Mouse (Mus musculus) spleen, embryonic (tissue): Measurements from ENCODE around the gene Cstf1.

Source experiments
- CTCF ChIA-PET: fragments of 350-600 bp; sonication (Branson Sonifier 250); formaldehyde crosslinking; loops from one replicate; lab custom pipeline; 2022; lab: Charles Lee

Cstf1 gene

DNA sequence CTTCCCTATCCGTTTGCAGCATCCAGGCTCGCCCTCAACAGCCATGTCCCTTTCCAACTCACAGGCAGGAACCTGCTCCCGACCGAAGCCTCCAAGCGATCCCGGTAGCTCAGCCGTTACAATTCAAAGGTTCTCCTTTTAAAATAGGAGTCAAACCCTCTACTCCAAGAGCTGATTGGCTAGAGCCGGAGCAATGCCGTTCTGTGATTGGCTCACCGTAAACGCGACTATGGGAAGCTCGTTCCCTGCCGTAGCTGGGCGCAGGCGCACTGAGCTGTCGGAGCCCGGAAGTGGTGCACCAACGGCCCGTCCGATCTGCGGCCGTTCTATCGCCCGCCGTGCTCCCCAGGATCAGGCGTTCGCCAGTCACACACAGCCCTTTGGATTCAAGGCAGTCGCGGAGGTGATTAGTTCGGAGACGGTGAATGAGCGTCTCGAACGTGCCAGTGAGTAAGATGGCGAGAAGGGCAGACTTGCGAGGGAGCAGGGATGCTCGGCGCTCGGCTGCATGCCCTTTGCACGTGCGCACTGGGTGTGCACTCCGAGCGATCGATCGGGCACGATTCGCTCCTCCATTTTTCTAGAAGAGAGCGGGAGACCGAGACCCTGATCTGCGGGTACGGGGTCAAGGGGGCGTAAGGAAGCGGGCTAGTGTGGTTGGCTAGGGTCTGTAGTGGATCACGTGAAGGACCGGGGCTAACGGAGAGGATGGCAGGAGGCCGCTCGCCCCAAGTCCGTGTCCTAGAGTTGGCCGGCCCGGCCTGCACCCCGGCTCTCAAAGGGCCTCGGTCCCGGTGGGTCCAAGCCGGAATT is at the start of gene Cstf1, which contains the start of gene Aurka:
Gene Cstf1, plus strand, starts transcription at position 271 of the 813 bp plus-strand sequence.
Gene Aurka, minus strand, starts transcription at position 125 of the 813 bp plus-strand sequence.
- CTCF ChIA-PET = interaction anchor here (0.5 to 0.7 kb wide), 3 partner anchors 25 to 1706 kb away, joined by 3 read pairs; no protein-coding TSS in a partner anchor

DNA sequence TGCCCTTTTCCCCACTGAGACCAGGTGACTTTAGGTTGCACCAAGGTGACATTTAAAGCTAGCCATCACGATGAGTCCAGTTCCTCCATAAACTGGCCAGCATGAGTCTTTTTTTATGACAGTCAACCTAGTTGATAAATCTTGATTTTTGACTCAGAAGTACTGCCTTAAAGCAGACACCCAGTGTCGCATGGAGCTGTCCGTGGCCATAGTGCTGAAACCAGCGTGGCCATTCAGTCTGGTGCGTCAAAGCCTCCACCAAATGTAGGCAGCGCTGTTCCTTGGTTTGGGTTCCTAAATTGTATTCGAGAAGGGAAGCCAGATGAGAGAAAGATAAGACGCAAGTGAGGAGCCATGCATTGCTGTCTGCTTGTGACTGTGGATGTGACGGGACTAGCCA is 49.6 kb upstream of the Cstf1 start:
- CTCF ChIA-PET = interaction anchor here (0.6 kb wide), 1 partner anchor 32 kb away, joined by 9 read pairs; no protein-coding TSS in a partner anchor

DNA sequence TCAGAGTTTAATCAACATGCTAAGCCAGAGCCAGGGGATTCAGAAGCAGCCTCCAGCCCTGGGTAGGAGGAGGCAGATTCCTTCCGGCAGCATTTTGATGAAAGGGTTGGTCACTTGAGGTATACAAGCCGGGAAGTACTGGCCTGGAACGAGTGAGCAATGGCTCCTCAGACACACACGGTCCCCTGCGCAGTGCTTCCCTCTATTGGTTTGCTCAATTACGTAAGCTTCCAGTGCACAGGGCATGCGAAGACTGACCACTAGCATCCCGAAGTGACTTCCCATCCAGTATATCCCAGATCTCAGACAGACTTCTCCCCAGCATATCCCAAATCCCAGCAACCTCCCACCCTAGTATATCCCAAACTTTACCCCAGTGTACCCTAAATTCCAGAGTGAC is 42.2 kb upstream of the Cstf1 start:
- CTCF ChIA-PET = no interaction called here

DNA sequence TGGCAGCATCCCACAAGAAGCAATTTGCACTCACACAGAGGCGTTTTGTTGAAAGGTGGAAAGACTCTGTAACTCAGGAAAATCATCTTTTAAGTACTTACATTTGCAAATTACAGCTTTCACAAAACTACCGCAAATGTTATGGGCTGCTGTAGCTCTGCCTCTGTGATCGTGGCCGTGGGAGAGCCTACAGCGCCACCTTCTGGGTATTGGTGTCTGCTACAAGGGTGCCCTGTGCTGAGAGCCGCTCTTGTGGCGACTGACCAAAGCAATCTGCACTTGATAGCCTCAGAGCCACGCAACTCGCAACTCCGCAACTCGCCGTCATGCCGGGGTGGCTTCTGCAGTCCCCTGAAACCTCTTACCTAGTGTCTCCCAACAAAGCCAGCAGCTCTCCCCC is 41.3 kb upstream of the Cstf1 start:
- CTCF ChIA-PET = no interaction called here

DNA sequence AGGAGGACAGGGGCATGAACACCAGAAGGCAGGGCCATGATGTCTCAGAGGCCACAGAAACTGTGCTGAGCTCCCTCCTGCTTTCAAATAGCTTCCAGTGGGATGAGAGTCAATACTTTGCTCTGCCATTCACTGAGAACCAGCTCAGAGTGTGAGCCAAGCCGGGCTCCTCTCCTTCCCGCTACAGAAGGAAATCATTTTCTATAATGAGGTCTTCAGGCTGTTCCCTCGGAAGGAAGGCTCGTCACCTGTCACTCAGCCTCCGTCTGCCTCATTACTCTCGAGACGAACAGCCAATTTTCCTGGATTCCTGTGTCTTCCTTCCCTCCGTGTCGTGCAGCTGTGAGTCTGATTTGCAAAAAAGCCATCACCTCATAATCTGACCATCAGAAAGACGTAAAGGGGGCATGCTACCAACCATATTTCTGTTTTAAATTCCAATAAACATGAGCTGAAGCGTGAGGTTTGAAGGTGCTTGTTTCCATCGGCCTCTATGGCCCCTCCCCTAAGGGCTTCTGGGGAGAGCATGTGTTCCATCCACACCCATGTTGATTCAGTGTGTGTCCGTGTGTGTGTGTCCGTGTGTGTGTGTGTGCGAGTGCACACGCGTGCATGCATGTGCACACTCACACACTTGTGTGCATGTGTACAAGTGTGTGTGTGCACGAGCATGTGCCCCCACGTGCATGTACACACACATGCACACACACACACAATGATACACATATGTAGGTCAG is 32.1 kb upstream of the Cstf1 start:
- CTCF ChIA-PET = no interaction called here

DNA sequence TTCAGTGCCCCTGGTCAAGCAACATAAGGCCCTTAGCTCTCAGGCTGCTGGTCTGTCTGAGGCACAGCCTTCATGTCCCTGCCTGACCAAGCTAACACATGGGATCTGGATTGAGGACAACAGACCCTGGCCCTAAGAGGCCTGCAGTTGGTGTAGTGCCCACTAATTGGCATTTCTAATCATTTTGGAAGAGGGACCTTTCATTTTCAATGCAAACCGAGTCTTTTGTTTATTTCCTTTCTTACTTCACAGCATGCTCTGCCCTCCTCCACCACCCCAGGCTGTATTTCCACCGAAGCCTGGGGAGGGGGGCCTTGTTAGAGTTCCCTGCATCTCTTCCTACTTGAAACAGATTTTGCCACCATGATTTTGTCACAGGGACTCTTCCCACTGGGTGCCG is 29.5 kb upstream of the Cstf1 start:
- CTCF ChIA-PET = no interaction called here

DNA sequence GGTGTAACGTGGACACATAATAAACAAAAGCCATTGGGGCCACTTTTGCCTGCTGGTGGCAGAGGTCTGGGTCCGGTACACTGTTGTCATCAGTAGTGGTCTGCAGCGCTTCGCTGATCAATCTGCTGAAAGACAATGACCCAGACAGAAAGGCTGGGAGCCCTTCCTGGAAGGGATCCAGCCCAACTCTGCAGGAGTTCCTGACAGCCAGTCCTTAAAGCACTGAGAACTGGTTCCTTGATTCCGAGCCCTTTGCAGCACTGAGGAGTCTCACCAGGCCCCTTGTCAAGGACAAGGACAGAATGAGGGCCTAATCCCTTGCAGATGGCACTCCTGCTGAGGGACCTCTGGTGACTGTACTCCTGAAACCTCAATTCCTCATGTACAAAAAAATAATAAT is 28.9 kb upstream of the Cstf1 start:
- CTCF ChIA-PET = no interaction called here

DNA sequence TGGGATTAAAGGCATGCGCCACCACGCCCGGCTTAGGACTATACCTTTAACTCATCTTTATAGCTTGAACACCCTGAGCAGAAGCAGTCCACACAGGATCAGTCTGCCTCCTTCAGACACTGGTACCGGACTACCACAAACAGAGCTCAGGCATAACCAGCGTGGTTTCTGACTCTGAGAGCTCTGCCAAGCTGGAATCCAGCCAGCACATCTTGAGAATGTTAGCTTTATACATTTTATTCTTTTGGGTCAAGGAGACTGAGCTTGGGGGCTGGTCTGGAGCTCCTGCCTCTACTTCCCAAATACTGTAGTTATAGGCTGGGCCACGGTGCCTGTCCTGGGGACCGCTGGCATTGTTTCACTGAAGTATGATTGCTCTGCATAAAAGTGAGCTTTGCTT is 26.7 kb upstream of the Cstf1 start:
- CTCF ChIA-PET = no interaction called here

DNA sequence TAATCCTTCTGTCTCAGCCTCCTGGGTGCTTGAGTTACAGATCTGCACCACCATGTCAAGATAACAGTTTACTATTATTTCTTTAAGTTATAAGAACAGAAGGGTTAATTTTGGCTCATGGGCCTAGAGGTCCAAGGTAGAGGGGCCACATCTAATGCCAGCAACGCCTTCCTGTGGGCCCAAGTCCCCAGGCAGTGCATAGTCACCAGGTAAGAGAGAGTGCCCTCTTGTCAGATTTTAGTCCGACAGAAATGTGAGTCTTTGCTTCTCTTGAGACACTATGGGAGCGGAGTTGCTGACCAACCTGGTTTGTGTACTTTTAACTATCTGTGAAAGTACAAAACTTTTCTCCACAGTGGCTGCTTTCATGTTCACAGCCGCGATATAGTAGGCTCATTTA is 25.8 kb upstream of the Cstf1 start:
- CTCF ChIA-PET = no interaction called here

DNA sequence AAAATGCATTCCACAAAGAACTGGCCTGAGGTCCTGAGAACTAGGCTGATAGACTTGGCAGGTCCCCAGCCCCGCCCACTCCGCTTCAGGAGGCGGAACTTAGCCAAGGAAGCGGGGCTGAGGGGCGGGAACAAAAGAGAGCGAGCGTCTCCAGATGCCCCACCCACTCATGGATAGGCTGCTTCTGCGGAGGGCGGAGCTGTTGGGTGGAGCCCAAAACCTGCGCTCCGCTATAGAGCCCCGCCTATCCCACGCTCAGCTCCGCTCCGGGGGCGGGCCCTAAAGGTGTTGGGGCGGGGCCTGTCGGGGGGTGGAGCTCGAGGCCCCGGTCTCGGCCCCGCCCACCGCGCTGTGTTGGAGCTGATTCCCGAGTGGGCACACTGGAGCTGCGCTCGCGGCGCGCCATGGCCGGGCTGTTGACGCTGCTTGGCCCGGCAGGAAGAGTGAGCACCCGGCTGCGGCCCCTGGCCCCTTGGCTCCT is 25.2 kb upstream of the Cstf1 start, which contains the start of gene Fam210b:
Gene Fam210b, plus strand, starts transcription at position 308 of the 481 bp plus-strand sequence.
- CTCF ChIA-PET = no interaction called here

DNA sequence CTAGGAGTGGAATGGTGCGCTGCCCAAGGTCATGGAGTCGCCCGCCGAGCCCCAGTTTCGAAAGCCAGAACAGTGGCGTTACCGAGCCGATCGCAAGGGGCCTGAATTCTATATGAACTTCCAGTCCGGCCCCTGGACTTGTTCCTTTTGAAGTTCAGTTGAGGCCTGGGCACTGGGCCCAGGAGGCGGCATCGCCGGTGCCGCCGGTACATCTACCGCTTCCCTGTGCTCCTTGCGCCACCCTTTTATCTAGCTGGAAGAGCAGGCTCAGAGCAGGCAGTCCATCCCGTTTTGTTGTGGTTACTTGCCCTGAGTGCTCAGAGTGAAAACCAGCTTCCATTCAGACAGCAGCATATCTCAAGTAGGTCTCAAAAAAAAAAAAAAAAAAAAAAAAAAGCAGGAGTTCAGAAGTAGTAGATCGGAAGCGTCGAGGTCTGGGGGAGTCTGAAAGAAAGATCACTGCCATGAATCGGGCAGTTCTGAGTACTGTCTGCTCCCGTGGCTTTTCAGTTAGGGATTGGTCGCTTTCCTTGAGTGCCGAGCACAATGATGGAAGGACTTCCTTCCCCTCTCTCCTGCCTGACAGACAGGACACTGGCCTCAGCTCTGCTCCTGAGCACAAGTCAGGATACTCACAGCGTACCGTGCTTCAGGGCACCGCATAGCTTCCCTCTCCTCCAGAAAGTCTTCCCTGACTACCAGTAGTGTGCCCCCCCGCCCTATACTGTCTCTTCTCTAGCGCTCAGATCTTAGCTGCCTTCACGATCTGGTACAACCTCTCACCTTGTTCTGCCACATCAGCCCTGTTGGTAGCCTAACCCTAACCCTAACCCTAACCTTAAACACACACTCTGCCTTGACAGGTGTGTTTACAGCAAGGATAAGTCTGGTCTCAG is 24.2 kb upstream of the Cstf1 start:
- CTCF ChIA-PET = interaction anchor here (0.6 kb wide), 2 partner anchors 25 to 52 kb away, joined by 3 to 4 read pairs; no protein-coding TSS in a partner anchor

DNA sequence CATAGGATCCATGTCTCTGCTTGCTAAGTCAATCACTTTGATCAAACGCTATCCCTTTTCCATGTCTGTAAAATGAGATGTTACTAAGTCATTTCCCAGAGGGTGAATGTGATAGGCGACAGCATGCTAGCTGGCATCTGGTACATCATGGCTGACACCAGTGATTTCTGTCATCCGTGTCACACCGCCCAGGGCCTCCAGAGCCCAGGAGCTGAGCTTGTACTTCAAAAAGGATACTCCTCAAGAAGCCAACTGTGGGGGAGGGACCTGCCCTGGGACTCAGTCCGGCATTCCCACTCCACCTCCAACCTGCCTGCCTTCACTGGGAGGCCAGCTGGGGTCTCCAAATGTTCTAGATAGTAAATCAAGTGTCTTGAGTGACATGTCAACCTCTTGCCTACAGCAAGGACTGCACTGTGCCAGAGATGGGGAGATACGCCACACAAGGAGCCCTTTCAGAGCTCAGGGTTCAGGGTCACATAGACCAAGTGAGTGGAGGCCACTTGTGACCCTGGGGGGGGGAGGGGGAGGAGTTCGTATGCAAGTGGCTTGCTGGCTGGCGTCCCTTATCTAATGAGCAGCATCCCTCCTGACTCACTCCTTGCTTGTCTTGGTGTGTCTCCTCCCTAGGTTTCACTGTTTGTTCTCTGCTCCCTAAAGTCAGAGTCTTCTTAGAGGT is 23.4 kb upstream of the Cstf1 start:
- CTCF ChIA-PET = no interaction called here

DNA sequence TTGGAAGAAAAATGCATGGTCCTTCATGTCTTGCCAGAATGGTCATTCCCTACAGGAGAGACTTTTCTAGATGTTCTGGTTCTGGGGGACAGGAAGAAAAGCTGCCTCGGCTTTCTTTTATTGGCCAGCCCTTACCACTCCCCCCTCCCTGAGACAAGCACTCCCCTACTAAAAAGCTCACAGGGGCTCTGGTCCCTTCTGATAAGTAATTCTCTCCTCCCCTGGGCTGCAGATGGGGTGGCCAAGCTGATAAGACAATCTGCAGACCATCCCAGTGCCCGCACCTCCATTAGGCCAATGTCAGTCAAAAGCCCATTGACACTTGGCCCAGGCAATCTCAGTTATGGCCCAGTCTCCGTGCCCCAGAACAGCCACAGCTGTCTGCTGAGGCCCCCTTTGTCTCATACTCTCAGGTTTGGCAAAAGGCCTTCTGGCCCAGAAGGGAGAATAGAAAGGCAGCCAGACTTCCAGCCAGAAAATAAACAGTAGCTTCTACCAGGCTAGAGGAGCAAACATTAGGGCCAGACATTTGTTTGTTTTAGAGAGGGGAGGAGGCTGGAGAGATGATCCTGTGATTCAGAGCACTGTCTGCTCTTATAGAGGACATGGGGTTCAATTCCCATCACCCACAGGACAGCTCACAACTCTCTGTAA is 22.1 kb upstream of the Cstf1 start:
- CTCF ChIA-PET = interaction anchor here (0.6 kb wide), 1 partner anchor 214 kb away, joined by 5 read pairs; no protein-coding TSS in a partner anchor

DNA sequence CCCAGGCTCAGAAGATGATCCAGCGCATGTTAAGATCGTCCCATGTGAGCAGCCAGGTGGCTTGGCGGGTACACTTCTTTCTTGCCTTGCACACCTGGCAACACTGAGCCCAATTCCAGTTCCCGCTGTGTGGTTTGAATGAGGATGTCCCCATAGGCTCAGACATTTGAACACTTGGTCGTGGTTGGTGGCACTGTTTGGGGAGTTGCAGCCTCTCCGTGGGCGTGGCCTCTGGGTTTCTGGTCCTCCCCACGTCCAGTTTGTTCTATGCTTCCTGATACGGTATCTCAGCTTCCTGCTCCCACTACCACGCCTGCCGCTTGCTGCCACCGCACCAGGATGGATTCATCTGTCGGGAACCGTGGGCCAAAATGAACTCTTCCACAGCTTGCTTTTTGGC is 20.7 kb upstream of the Cstf1 start:
- CTCF ChIA-PET = no interaction called here

DNA sequence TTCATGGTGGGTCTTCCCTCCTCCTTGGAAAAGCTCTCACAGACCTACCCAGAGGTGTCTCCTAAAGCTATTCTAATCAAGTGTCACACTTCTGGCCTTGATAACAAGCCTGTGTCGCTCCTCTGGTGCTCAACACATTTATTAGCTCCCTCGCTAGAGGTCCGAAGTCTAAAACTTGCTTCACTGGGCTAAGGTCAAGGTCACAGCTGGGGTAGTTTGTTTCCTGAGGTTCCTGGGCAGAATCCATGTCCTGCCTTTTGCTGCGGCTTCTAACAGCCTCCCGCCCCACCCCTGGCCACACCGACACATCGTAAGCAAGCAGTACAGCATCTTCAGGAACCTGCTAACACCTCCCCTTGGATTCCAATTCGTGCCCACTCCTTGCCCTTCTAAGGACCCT is 19.7 kb upstream of the Cstf1 start:
- CTCF ChIA-PET = no interaction called here

DNA sequence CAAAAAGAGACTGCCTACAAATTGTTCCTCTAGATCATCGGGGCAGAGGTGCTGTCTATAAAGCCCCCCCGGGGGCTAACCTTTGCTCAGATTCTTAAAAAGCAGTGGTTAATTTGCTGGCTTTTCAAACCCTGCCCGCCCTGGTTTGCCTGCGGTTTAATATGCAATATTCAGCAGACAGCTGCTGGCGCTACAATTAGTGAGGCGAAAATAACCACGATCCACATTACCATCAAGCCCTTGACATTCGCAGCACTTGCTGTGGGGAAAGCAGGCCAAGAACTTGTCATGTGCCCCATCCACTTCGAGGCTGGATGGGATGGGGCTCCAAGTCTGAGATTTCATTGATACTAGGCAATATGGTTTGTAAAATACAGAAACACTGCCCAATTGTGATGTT is 17.3 kb upstream of the Cstf1 start:
- CTCF ChIA-PET = interaction anchor here (0.6 to 0.7 kb wide), 2 partner anchors 33 to 97 kb away, joined by 3 to 9 read pairs; no protein-coding TSS in a partner anchor

DNA sequence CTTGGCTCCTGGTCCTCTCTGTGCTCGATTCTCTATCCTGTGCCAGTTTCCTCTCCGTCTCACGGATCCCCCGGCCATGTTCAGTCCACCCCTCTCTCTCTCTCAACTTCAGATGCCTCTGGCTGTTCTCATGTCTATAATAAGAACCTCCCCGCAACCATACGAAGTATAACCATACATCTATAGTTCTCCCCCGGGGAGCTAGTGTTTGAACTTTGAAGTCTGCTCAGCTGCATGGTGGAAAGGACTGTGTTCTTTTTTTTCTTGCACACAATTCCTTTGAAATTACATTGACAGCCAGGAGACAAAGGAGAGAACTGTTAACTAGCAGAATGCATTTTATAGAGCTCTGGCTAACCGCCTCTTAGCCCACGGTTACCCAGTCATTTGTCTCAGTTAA is 15.7 kb upstream of the Cstf1 start:
- CTCF ChIA-PET = no interaction called here

DNA sequence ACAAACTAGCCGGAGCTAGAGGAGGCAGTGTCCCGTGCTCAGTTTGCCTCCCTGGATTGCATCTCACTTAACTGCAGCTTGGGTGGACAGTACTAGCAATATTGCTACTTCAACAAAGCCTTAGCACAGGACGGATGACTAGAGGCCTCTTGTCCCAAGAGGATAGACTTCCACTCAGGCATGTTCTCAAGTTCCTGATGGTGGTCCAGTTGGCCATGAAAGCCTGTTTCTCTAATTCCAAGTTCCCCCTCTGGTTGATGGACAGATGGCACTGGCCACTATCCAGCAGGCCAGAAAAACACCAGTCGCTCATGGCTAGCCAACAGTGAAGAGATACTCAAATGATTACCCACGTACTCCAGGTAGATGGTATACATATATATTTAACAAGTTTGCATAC is 14.6 kb upstream of the Cstf1 start:
- CTCF ChIA-PET = no interaction called here

DNA sequence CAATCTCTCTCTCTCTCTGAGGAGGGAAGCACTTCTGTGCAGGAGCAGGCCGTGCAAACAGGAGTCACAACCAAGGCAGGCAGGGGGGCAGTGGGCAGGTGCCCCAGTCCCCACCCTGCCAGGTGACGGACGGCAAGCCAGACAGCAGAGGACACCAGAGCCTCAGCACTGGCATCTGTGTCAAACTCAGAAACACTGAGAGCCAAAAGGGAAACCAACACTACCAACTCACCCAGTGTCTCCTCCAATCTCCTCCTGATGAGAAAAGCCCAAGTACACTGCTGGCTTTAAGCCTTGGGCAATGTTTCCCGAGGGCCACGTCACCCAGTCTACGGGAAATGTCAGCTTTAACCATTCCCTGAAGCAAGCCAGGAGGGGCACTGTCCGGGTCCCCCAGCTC is 7.3 kb upstream of the Cstf1 start:
- CTCF ChIA-PET = no interaction called here

DNA sequence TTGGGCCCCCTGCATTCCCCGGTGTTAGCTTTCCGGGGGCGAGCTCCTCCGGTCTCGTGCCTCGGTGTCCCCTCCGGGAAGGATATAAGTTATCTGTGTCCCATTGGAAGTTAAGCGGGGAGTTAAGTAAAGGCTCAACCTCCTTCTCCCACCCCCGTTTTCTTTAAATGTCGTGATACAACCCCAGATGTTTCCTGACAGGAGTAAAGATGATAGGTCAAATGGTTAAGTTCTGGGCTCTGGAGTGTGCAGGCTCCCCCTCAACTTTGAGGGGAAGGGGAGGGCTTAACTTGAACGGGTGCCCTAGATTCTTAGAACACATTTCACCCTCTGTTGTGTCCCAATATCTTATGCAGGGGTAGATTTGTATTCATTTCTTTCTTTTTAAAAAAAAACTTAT is 777 bp downstream of the Cstf1 start:
- CTCF ChIA-PET = interaction anchor here (0.5 to 0.7 kb wide), 2 partner anchors 25 to 1706 kb away, joined by 3 read pairs; no protein-coding TSS in a partner anchor
